Mouse (Mus musculus) layer of hippocampus, adult 2 months (tissue): ENCODE data around the gene Foxf2. TPM values are rescaled to one million over a fixed set of nuclear protein-coding genes. Genes with fewer than 3 reads are reported as not detected.

Experiments used
- DNase-seq, 2 experiments: peaks; one replicate each; pipeline ENCODE4 v3.0.0; 2022; ENCODE audit warnings: low spot score in 2 of 2
- H3K27ac ChIP-seq: fragments of 200-600 bp; 2 replicates; pipeline ENCODE4 v1.8.1; 2022
- H3K4me3 ChIP-seq: fragments of 200-600 bp; 2 replicates; pipeline ENCODE4 v1.8.1; 2022; ENCODE audit warnings: mild to moderate bottlenecking
- CTCF ChIP-seq: fragments of 200-600 bp; conservative IDR thresholded peaks from 2 replicates; pipeline ENCODE4 v1.8.1; 2022; ENCODE audit warnings: antibody characterized with exemption, mild to moderate bottlenecking, moderate library complexity
- total RNA-seq, 2 experiments: library from RNA; stranded (reverse); gene quantifications; 2 replicates each; pipeline ENCODE4 v1.2.3; 2021

Gene Foxf2
- total RNA-seq, 2 experiments from 2014 or later: 4.7 to 5.5 TPM

DNA sequence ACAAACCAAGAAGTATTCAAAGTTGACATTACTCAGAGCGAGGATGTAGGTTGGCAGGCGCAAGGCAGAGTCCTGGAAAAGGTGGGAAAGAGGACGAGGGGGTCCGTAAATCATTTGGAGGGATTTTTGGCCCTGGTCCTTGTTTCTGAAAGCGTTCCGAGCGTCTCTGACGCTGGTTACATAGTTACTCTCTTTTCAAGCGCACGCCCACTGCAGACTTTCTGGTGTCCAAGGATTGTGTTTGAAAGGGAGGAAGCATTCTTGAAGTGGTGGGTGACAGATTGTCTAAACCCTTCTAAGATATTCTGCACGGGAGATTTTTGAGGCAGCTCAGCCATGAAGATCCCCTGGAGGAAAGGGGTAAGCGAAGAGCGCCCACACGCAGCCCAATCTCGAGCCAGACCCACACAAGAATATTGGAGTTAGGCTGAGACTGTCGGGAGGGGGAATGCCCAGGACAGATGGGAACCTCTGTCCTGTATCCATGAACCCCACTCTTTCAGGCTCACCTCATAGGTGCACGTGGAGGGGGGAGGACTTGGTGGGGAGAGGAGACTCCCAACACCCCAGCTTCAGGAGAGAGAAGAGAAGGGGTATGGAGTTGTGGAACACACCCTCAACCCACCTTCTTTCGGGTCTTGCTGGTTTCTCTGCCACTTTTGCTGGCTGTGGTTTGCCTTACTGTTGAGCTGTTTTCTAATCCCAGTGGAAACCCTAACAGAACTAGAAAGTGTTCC is 6.5 kb upstream of the Foxf2 start:
- H3K27ac ChIP-seq: peak overlapping the region; percentile 72
- DNase-seq: no peak
- peak overlapping the region; percentile 13; the same call in 1 of the 2 replicates for H3K4me3 ChIP-seq
- no peak for TF ChIP-seq CTCF

DNA sequence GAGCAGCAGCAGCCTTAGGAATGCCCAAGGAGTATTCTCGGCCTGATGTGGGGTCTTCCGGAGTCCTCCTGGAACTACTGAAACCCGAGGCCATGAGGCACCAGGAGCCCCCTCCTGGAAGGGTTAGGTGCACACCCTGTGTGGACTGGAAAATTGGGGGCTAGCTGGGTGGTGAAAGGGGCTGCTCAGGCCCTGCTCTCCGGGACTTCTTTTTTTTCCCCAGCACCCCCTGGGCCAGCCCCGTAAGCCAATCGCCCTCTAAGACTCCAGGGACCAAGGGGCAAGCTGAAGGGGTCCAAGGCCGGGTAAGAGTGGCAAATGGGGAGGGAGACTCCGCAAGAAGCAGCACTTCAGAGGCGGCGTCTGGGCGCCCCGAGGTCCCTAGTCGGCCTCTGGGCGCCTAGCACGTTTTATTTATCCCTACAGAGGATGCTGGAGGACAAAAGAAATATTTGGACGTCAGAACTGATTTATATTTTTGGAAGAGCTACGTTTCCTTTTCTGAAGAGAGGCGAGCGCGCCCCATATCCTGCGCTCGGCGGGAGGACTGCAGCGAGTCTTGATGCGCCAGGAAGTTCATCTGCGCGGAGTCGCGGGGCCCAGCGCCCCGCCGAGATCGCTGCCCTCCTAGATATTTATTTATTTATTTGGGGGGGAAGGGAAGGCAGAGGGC is 5.7 kb upstream of the Foxf2 start:
- peak; percentile 9; the same call in 1 of the 2 replicates for TF ChIP-seq CTCF
- Histone ChIP-seq H3K4me3 (0 out of 2 replicates have a peak overlapping the region, but pooled peaks have one; percentile 13), H3K27ac (peak overlapping the region; percentile 72)
- DNase-seq: no peak

DNA sequence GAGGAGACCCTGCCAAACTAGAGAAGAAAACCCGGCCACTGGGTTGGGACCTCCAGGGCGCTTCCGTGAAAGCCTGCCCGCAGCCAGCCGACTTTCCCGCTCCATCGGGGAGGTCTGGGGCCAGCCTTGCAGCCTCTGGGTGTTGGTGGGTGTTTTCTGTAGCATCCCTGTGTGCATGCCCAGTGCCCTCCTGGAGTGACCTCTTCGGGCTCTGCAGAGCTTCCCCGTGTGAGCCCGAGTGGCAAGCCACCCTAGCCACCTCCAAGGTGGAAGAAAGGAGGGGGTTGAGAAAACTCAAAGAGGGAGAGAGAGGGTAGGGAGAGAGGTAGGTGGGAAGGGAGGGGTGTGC is 5.1 kb upstream of the Foxf2 start:
- no peak for TF ChIP-seq CTCF
- no peak for DNase-seq
- Histone ChIP-seq H3K27ac (peak overlapping the region; percentile 3; the same call in 1 of the 2 replicates), H3K4me3 (peak overlapping the region; percentile 19; the same call in 1 of the 2 replicates)

DNA sequence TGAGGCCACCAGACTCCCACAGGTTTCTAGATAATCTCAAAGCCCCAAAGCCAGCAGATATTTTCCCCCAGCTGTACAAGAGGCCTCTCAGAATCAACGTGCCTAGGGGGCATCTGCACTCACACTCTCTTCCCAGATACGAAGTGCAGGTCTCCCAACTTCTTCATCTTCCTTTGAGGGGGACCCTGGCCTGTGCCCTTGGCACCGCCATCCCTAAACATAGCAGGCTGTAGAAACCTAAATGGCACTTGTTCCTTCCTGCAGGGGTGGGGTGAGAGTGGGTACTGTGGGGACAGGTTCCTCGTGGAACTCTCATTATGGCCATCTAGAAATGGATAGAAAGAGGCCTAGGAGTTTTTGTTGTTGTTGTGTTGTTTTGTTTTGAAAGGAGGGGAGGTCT is 4.7 kb upstream of the Foxf2 start:
- no peak for TF ChIP-seq CTCF
- Histone ChIP-seq H3K4me3 (no peak overlapping the region), H3K27ac (0 out of 2 replicates have a peak overlapping the region, but pooled peaks have one; percentile 3)
- DNase-seq: no peak

DNA sequence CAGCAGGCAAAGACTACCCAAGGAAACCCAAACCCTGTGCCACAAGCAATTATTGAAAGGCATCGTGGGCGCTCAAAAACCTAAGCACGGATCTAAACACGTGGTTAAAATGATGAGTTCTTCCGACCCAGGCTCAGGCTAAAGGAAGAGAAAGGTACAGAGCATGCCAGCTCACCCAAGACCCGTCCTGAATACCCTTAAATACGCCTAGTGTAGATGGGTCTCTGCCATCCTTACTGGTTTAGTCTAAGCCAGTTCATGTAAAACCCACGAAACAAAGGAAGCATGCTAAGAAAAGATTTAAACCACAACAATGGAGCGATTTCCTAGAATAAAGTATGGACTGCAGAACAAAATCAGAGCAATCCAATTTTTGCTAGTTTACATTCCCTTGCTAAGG is 3.9 kb upstream of the Foxf2 start:
- Histone ChIP-seq H3K4me3 (no peak overlapping the region), H3K27ac (no peak overlapping the region)
- DNase-seq: no peak
- no peak for TF ChIP-seq CTCF

DNA sequence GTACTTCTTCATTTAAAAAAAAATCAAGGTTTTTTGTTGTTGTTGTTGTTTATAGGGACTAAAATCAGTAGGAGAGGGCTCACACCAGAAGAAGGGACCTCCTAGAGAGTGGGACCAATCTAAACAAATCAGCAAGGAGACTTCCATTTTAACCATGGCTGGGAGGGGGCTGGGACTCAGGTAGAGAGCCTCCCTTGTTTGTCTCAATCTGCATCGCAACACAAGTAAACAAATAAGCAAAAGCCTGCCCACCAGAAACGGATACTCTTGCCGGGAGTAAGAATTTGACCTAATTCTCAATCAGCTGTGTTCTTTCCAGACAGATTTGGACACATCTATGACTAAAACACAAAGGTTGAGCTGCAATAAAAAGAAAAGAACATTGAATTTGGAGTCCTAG is 3.2 kb upstream of the Foxf2 start:
- no peak for DNase-seq
- Histone ChIP-seq H3K4me3 (no peak overlapping the region), H3K27ac (no peak overlapping the region)
- no peak for TF ChIP-seq CTCF

DNA sequence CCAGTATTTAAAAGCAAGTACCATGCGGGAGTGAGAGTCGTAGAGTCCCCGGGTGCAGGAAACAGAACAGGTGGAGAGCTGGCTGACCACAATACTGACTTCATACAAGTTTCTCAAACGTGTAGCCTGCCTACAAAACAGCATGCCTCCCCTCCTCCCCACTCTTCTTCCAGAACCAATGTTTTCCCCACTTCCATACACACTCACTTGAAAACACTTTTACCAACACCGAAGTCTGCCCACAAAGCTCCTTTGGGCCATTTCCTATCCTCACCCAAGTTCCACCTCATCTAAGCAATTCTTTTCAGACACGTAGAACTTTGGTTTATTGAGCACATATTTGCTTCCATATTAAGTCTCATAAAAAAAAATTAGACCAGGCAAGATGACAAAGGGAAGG is 2.3 kb upstream of the Foxf2 start:
- no peak for DNase-seq
- Histone ChIP-seq H3K27ac (no peak overlapping the region), H3K4me3 (no peak overlapping the region)
- no peak for TF ChIP-seq CTCF

DNA sequence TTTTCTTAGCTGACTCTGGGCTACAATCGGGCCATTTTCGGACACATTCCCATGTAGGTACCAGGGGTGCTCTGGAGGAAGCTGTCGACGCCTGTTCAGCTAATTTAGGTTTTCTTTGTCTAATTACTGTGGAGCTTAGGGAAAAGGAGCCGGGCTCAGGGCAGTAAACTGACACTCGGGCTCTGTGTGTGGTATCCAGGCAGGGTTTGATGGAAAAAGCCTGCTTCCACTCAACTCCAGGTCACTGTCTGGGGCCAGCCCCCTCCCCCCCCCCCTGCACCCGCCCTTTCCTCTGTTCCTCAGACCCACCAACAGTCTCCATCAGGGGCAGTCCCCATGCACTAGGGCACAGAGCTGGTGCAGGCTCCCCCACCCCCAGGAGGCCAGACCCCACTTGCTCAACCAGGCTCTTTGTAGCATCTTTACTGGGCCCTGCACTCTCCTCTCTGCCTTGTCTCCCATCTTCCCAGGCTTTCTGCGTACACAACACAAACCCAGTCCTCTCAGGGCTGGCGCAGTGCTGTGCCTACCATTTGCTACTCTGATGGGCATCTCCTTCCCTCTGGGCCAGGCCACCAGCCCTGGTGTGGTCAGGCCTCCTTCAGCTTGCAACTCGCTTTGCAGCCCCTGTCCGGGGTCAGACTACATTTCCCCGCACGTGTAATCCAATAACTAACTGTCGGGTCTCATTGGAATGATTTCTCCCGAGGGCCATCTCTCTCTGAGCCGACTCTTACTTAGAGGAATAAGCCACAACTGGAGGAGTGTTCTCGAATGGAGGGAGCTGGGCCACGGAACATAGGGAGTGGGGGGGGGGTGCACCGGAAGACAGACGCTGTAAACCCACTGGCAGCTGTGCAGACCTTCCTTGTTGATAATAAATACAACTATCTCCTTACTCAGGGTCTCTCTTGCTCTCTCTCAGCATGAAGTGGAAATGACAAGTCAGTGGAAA is 1.4 kb upstream of the Foxf2 start:
- peak overlapping the region; percentile 20; the same call in 1 of the 2 replicates for H3K27ac ChIP-seq
- no peak for DNase-seq
- peak overlapping the region; percentile 47; the same call in 1 of the 2 replicates for H3K4me3 ChIP-seq
- no peak for TF ChIP-seq CTCF

DNA sequence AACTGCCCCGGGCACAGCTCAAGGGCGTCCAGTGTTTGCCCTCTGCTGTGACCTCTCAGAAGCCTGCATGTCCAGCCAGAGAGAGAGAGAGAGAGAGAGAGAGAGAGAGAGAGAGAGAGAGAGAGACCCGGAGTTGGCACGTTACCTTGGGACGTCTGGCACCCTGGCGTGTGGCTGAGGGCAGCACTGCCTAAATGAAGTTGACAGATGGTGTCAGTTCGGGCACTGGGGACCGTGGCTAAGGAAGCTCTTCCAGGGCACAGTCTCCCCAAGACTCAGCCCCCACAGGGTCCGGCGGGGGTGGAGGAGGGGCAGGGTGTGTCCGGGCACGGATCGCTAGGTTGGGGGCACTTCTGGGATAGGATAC is 667 bp upstream of the Foxf2 start:
- H3K27ac ChIP-seq: peak overlapping the region; percentile 28; the same call in 1 of the 2 replicates
- H3K4me3 ChIP-seq: peak overlapping the region; percentile 47

DNA sequence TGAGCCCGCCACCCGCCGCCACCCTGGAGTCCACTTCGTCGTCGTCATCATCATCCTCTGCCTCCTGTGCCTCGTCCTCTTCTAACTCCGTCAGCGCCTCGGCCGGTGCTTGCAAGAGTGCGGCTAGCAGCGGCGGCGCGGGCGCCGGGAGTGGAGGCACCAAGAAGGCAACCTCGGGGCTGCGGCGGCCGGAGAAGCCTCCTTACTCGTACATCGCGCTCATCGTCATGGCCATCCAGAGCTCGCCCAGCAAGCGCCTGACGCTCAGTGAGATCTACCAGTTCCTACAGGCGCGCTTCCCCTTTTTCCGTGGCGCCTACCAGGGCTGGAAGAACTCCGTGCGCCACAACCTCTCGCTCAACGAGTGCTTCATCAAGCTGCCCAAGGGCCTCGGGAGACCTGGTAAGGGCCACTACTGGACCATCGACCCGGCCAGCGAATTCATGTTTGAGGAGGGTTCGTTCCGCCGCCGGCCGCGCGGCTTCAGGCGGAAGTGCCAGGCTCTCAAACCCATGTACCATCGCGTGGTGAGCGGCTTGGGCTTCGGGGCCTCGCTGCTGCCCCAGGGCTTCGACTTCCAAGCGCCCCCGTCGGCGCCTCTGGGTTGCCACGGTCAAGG is 676 bp downstream of the Foxf2 start:
- H3K27ac ChIP-seq: peak overlapping the region; percentile 72
- peak overlapping the region; percentile 47 for H3K4me3 ChIP-seq
- no peak for TF ChIP-seq CTCF
- DNase-seq: no peak

More for the DNA sequence above, 667 bp upstream of the Foxf2 start:
- TF ChIP-seq CTCF: no peak
- no peak for DNase-seq

DNA sequence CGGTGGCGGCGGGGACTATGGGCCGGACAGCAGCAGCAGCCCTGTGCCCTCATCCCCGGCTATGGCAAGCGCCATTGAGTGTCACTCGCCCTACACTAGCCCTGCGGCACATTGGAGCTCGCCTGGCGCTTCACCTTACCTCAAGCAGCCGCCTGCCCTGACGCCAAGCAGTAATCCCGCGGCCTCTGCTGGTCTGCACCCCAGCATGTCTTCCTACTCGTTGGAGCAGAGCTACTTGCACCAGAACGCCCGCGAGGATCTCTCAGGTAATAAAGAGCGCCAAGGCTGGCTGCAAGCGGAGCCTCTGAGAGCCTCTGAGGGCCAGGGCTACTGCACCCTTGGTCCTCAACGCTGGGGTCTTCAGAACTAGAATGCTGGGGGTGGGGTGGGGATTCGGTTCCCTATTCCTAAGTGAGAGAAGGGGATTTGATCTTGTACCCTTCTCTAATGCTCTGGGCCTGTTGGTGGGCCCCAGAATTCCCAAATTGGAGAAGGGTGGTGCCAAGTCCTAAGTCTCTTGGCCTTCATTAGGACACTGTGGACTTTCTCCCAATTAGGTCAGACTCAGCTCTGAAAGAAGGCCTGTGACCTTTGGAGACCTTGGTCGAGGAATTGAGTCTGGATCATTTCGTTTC is 1.5 kb downstream of the Foxf2 start:
- Histone ChIP-seq H3K4me3 (peak overlapping the region; percentile 47), H3K27ac (peak overlapping the region; percentile 72)
- no peak for TF ChIP-seq CTCF
- DNase-seq: no peak
